Mouse (Mus musculus) ZHBTc4 (cell line): ENCODE measurements around the gene Sec16b.

Source experiments
- DNase-seq: peaks from one replicate; pipeline ENCODE4 v3.0.0-alpha.2; 2011; ENCODE audit warnings: low read depth, low spot score

The Sec16b gene

GRCm38 (mm10) chr1:157506522-157506921, at the start of gene Sec16b:
Sec16b (plus strand) TSS chr1:157506728.
- DNase-seq: no peak

GRCm38 (mm10) chr1:157457789-157458188, 48.7 kb upstream of the Sec16b start:
- no peak for DNase-seq

- DNase-seq: peak; percentile 94
Measured at GRCm38 (mm10) chr1:157458421-157459208, 47.9 kb upstream of the Sec16b start, which contains the start of gene Cryzl2. Cryzl2 (plus strand) TSS chr1:157458577.

GRCm38 (mm10) chr1:157459904-157460303, 46.6 kb upstream of the Sec16b start:
- peak; percentile 23 for DNase-seq

- no peak for DNase-seq
Measured at GRCm38 (mm10) chr1:157461276-157461675, 45.3 kb upstream of the Sec16b start.

GRCm38 (mm10) chr1:157462336-157462735, 44.2 kb upstream of the Sec16b start:
- DNase-seq: no peak

GRCm38 (mm10) chr1:157465194-157465593, 41.3 kb upstream of the Sec16b start:
- DNase-seq: peak; percentile 38

- no peak for DNase-seq
Measured at GRCm38 (mm10) chr1:157467866-157468265, 38.7 kb upstream of the Sec16b start.

- DNase-seq: no peak
Measured at GRCm38 (mm10) chr1:157470761-157471386, 35.7 kb upstream of the Sec16b start.

GRCm38 (mm10) chr1:157472716-157473115, 33.8 kb upstream of the Sec16b start:
- DNase-seq: no peak

GRCm38 (mm10) chr1:157474865-157475264, 31.7 kb upstream of the Sec16b start:
- no peak for DNase-seq

- no peak for DNase-seq
Measured at GRCm38 (mm10) chr1:157476231-157476630, 30.3 kb upstream of the Sec16b start.

GRCm38 (mm10) chr1:157480090-157480489, 26.4 kb upstream of the Sec16b start:
- no peak for DNase-seq

GRCm38 (mm10) chr1:157480901-157481300, 25.6 kb upstream of the Sec16b start:
- DNase-seq: no peak

GRCm38 (mm10) chr1:157481666-157482065, 24.9 kb upstream of the Sec16b start:
- DNase-seq: no peak

- no peak for DNase-seq
Measured at GRCm38 (mm10) chr1:157484161-157484560, 22.4 kb upstream of the Sec16b start.

GRCm38 (mm10) chr1:157500657-157501056, 5.9 kb upstream of the Sec16b start:
- no peak for DNase-seq

- DNase-seq: no peak
Measured at GRCm38 (mm10) chr1:157501352-157501945, 5.1 kb upstream of the Sec16b start.

GRCm38 (mm10) chr1:157503071-157503470, 3.5 kb upstream of the Sec16b start:
- no peak for DNase-seq

GRCm38 (mm10) chr1:157506995-157507595, 567 bp downstream of the Sec16b start:
- no peak for DNase-seq

- DNase-seq: no peak
Measured at GRCm38 (mm10) chr1:157507814-157508213, 1.3 kb downstream of the Sec16b start.
